26 mouse cellular contexts compared by ENCODE assay signal in the genomic region with DNA sequence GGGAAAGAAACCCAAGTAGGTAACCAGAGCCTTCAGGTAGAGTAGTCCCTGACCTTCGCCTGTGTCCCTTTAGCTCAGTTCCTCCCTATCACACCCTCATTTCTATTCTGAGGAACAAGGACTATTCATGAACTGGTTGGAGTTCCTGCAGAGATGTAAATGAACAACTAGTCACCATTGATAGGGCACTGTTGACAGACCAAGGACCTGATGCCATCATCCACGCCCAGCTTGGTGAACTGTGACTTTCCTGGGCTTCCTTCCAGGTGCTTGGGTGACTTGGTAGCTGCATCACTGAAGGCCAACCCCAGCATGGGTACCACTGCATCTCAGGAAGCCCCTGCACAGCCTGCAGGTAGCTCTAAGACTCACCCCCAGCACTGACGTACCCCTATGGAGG. TPM values are rescaled to one million over a fixed set of nuclear protein-coding genes. Genes with fewer than 3 reads are reported as not detected.
DNase-seq lines count a peak whose midpoint lies in the region; ATAC-seq and TF ChIP-seq lines count a peak whose summit lies in the region.
"Had no signal": no experiment of that assay in that cellular context is flagged by ENCODE, and none has a peak within 500 bp of the region (broad histone marks: within the 10 kb centered on the region; RNA-seq: fewer than 3 reads in every experiment).

No protein-coding gene starts in this region.

- H3K4me3 ChIP-seq in kidney, adult 2 months (ENCODE audit: insufficient read depth, low read depth, low read length) = no peak overlapping the region
- H3K4me3 ChIP-seq in kidney, embryonic 15.5 days (replicated peaks) = no peak overlapping the region
- H3K4me3 ChIP-seq in liver, postnatal 0 days (ENCODE audit: low read depth, low read length) = no peak overlapping the region
- no peak overlapping the region for H3K4me3 ChIP-seq in liver, embryonic 11.5 days (ENCODE audit: low read depth, low read length)
- no peak overlapping the region for H3K4me3 ChIP-seq in midbrain, embryonic 14.5 days (replicated peaks; ENCODE audit: low read depth, low read length)
- no peak overlapping the region for H3K4me3 ChIP-seq in hindbrain, postnatal 0 days (ENCODE audit: low read length)
- H3K4me3 ChIP-seq: hindbrain, embryonic 12.5 days; limb, embryonic 10.5 days; limb, embryonic 15.5 days had no signal

- no peak overlapping the region for H3K27ac ChIP-seq in kidney, adult 2 months (ENCODE audit: insufficient read depth, low read depth, low read length)
- no peak overlapping the region for H3K27ac ChIP-seq in kidney, embryonic 15.5 days
- no peak overlapping the region for H3K27ac ChIP-seq in liver, postnatal 0 days (ENCODE audit: low read depth)
- no peak overlapping the region for H3K27ac ChIP-seq in liver, embryonic 11.5 days (ENCODE audit: low read depth, low read length)
- H3K27ac ChIP-seq in midbrain, embryonic 14.5 days (replicated peaks; ENCODE audit: low read depth, low read length) = peak overlapping the region; percentile 62
- no peak overlapping the region for H3K27ac ChIP-seq in hindbrain, postnatal 0 days
- H3K27ac ChIP-seq: hindbrain, embryonic 12.5 days; limb, embryonic 10.5 days; limb, embryonic 15.5 days; liver, embryonic 14.5 days had no signal

- 73% methylated on average over 3 of the region's 3 CpGs for WGBS in kidney, adult 2 months
- 70% methylated on average over 3 of the region's 3 CpGs for WGBS in kidney, embryonic 15.5 days
- 55% methylated on average over 3 of the region's 3 CpGs for WGBS in liver, postnatal 0 days (ENCODE audit: insufficient replicate concordance)
- 71% methylated on average over 3 of the region's 3 CpGs for WGBS in liver, embryonic 11.5 days
- 75% methylated on average over 3 of the region's 3 CpGs for WGBS in midbrain, embryonic 14.5 days
- 83% methylated on average over 3 of the region's 3 CpGs for WGBS in hindbrain, postnatal 0 days

- ATAC-seq in kidney, embryonic 15.5 days (replicated peaks; ENCODE audit: low FRiP score) = no peak
- ATAC-seq in liver, postnatal 0 days = peak; percentile 65
- no peak for ATAC-seq in liver, embryonic 11.5 days (replicated peaks; ENCODE audit: low FRiP score)
- no peak for ATAC-seq in midbrain, embryonic 14.5 days (ENCODE audit: low FRiP score, low TSS enrichment)
- no peak for ATAC-seq in hindbrain, postnatal 0 days
- ATAC-seq: forebrain, embryonic 14.5 days; intestine, embryonic 16.5 days had no signal

- H3K9me3 ChIP-seq in kidney, embryonic 15.5 days (replicated peaks) = no peaks in the 10 kb centered on the region
- H3K9me3 ChIP-seq in liver, postnatal 0 days (ENCODE audit: low read length) = no peaks in the 10 kb centered on the region
- H3K9me3 ChIP-seq in liver, embryonic 11.5 days (ENCODE audit: control insufficient read depth, low read length) = no peaks in the 10 kb centered on the region
- H3K9me3 ChIP-seq in midbrain, embryonic 14.5 days (ENCODE audit: control insufficient read depth, low read length) = no peaks in the 10 kb centered on the region
- H3K9me3 ChIP-seq in hindbrain, postnatal 0 days (ENCODE audit: low read length) = no peaks in the 10 kb centered on the region
- H3K9me3 ChIP-seq: hindbrain, embryonic 12.5 days; limb, embryonic 10.5 days; limb, embryonic 15.5 days had no signal

- peak; percentile 73 for DNase-seq in kidney, adult 2 months
- no peak for DNase-seq in liver, postnatal 0 days
- no peak for DNase-seq in liver, embryonic 11.5 days (ENCODE audit: low spot score)
- no peak for DNase-seq in midbrain, embryonic 14.5 days
- DNase-seq in hindbrain, postnatal 0 days (ENCODE audit: low spot score) = no peak
- no peak for DNase-seq in neural tube, embryonic 10.5 days (ENCODE audit: extremely low spot score, low spot score)
- DNase-seq: adrenal gland, postnatal 14 days; cerebellum, adult 11 months; cerebellum, adult 9-10 months; cerebellum, postnatal 36 days; gastrocnemius, postnatal 36 days; heart, adult 18-20 months; heart, postnatal 36 days; layer of hippocampus, adult 9-11 months; lung, embryonic 14.5 days; lung, postnatal 14 days; thymus, postnatal 14 days had no signal

- peaks cover 12% of the 10 kb centered on the region for H3K4me1 ChIP-seq in kidney, adult 2 months (ENCODE audit: control insufficient read depth, insufficient read depth, low read length)
- H3K4me1 ChIP-seq in kidney, embryonic 15.5 days = peaks cover 17% of the 10 kb centered on the region
- H3K4me1 ChIP-seq in liver, postnatal 0 days (ENCODE audit: insufficient read depth) = peaks cover 8% of the 10 kb centered on the region
- H3K4me1 ChIP-seq in liver, embryonic 11.5 days (replicated peaks; ENCODE audit: control insufficient read depth, insufficient read depth, low read length) = peaks cover 13% of the 10 kb centered on the region
- no peaks in the 10 kb centered on the region for H3K4me1 ChIP-seq in midbrain, embryonic 14.5 days (ENCODE audit: control insufficient read depth, insufficient read depth, low read length)
- H3K4me1 ChIP-seq in hindbrain, postnatal 0 days (ENCODE audit: insufficient read depth, low read length) = peaks cover 4% of the 10 kb centered on the region; the same call in 1 of the 2 replicates
- H3K4me1 ChIP-seq: hindbrain, embryonic 12.5 days had no signal

- no peak for TF ChIP-seq EP300 in liver, postnatal 0 days (IDR thresholded peaks at IDR 0.05; ENCODE audit: low read depth)

- no peak for TF ChIP-seq POLR2A in kidney, adult 2 months (IDR thresholded peaks at IDR 0.05; ENCODE audit: low read depth, low read length)

- no peaks in the 10 kb centered on the region for H3K27me3 ChIP-seq in kidney, adult 2 months (replicated peaks; ENCODE audit: control insufficient read depth, insufficient read depth, low read length)
- no peaks in the 10 kb centered on the region for H3K27me3 ChIP-seq in kidney, embryonic 15.5 days
- no peaks in the 10 kb centered on the region for H3K27me3 ChIP-seq in liver, postnatal 0 days (ENCODE audit: insufficient read depth, low read length)
- no peaks in the 10 kb centered on the region for H3K27me3 ChIP-seq in liver, embryonic 11.5 days (replicated peaks; ENCODE audit: control insufficient read depth, insufficient read depth, low read length)
- H3K27me3 ChIP-seq in midbrain, embryonic 14.5 days (ENCODE audit: control insufficient read depth, insufficient read depth, low read length) = no peaks in the 10 kb centered on the region
- no peaks in the 10 kb centered on the region for H3K27me3 ChIP-seq in hindbrain, postnatal 0 days (ENCODE audit: insufficient read depth, low read length)
- H3K27me3 ChIP-seq: hindbrain, embryonic 12.5 days; limb, embryonic 15.5 days had no signal

- no peak for TF ChIP-seq CTCF in kidney, adult 2 months (conservative IDR thresholded peaks at IDR 0.05; ENCODE audit: insufficient read depth, insufficient read length, low read depth, low read length)
- TF ChIP-seq CTCF in liver, postnatal 0 days (IDR thresholded peaks at IDR 0.05; ENCODE audit: low read depth) = no peak
- no peak for TF ChIP-seq CTCF in hindbrain, postnatal 0 days (IDR thresholded peaks at IDR 0.05; ENCODE audit: low read depth)

- H3K9ac ChIP-seq in kidney, embryonic 15.5 days = no peak overlapping the region
- H3K9ac ChIP-seq in liver, postnatal 0 days (replicated peaks) = no peak overlapping the region
- H3K9ac ChIP-seq in liver, embryonic 11.5 days (ENCODE audit: low read depth, low read length) = no peak overlapping the region
- no peak overlapping the region for H3K9ac ChIP-seq in midbrain, embryonic 14.5 days (replicated peaks; ENCODE audit: low read length)
- no peak overlapping the region for H3K9ac ChIP-seq in hindbrain, postnatal 0 days (replicated peaks; ENCODE audit: low read length)
- H3K9ac ChIP-seq: hindbrain, embryonic 12.5 days; limb, embryonic 15.5 days; liver, embryonic 14.5 days; lung, embryonic 14.5 days had no signal

- no peak overlapping the region for H3K4me2 ChIP-seq in kidney, embryonic 15.5 days
- H3K4me2 ChIP-seq in liver, postnatal 0 days (ENCODE audit: low read depth, low read length) = no peak overlapping the region
- H3K4me2 ChIP-seq in liver, embryonic 11.5 days = no peak overlapping the region
- H3K4me2 ChIP-seq in midbrain, embryonic 14.5 days (ENCODE audit: low read length) = no peak overlapping the region
- no peak overlapping the region for H3K4me2 ChIP-seq in hindbrain, postnatal 0 days (ENCODE audit: low read depth, low read length)
- H3K4me2 ChIP-seq: heart, embryonic 11.5 days; hindbrain, embryonic 12.5 days; limb, embryonic 15.5 days; lung, embryonic 14.5 days had no signal

- no peaks in the 10 kb centered on the region for H3K36me3 ChIP-seq in kidney, adult 2 months (ENCODE audit: control insufficient read depth, insufficient read depth, low read length)
- no peaks in the 10 kb centered on the region for H3K36me3 ChIP-seq in kidney, embryonic 15.5 days
- H3K36me3 ChIP-seq in liver, postnatal 0 days (replicated peaks; ENCODE audit: insufficient read depth, low read length) = no peaks in the 10 kb centered on the region
- no peaks in the 10 kb centered on the region for H3K36me3 ChIP-seq in liver, embryonic 11.5 days (ENCODE audit: control insufficient read depth, insufficient read depth, low read length)
- H3K36me3 ChIP-seq in midbrain, embryonic 14.5 days (ENCODE audit: control insufficient read depth, insufficient read depth, low read length) = no peaks in the 10 kb centered on the region
- H3K36me3 ChIP-seq in hindbrain, postnatal 0 days (ENCODE audit: insufficient read depth, low read length) = no peaks in the 10 kb centered on the region
- H3K36me3 ChIP-seq: G1E; hindbrain, embryonic 12.5 days; limb, embryonic 10.5 days; limb, embryonic 15.5 days had no signal

RNA-seq across cellular contexts. Expression of a gene that starts 58.2 kb away (rescaled TPM):
- polyA plus RNA-seq in kidney, adult 2 months (2012; rRNA removed) = 72.8 and 96.9 TPM in 2 replicates
- polyA plus RNA-seq in kidney, embryonic 15.5 days (2015; fragmentation: Nextera tagmentation; extraction: Ambion mirVana) = 86.3 TPM in 2 replicates
- polyA plus RNA-seq in liver, postnatal 0 days (2015; fragmentation: Nextera tagmentation; extraction: Ambion mirVana) = 75.9 and 77.8 TPM in 2 replicates
- 65.4 and 76.9 TPM in 2 replicates for polyA plus RNA-seq in liver, embryonic 11.5 days (2014; fragmentation: Nextera tagmentation; extraction: Ambion mirVana)
- 21.3 and 27.4 TPM in 2 replicates for polyA plus RNA-seq in midbrain, embryonic 14.5 days (2014; fragmentation: Nextera tagmentation; extraction: Ambion mirVana)
- total RNA-seq in hindbrain, postnatal 0 days (2014; rRNA removed) = 17.6 and 39.0 TPM in 2 replicates
- polyA plus RNA-seq in hindbrain, postnatal 0 days (2015; fragmentation: Nextera tagmentation; extraction: Ambion mirVana) = 26.5 and 29.5 TPM in 2 replicates
